Mouse (Mus musculus) CH12.LX (cell line): ENCODE results near the gene Fam240a.

Experiments used
- CTCF ChIP-seq, 2 experiments: IDR thresholded peaks in 1 of 2; conservative IDR thresholded peaks in 1 of 2; 2 replicates each; pipeline ENCODE4 v1.5.1; 2011 to 2012; ENCODE audit warnings: low read depth in 2 of 2, low read length in 2 of 2, improper control_type of control experiment in 1 of 2, inconsistent platforms in 1 of 2, mild to moderate bottlenecking in 1 of 2, moderate library complexity in 1 of 2
- EP300 ChIP-seq: IDR thresholded peaks from 2 replicates; pipeline ENCODE4 v1.6.1; 2011; ENCODE audit warnings: low read length, improper control_type of control experiment
- GABPA ChIP-seq: IDR thresholded peaks from 2 replicates; pipeline ENCODE4 v1.6.1; 2012; ENCODE audit warnings: low read depth, low read length, improper control_type of control experiment, inconsistent platforms; ENCODE audit not compliant: insufficient replicate concordance
- MAZ ChIP-seq: IDR thresholded peaks from 2 replicates; pipeline ENCODE4 v1.6.1; 2012; ENCODE audit warnings: low read depth, mild to moderate bottlenecking, inconsistent platforms, low read length, improper control_type of control experiment, moderate library complexity
- NELFE ChIP-seq: IDR thresholded peaks from 2 replicates; pipeline ENCODE4 v1.6.1; 2011; ENCODE audit warnings: low read depth, low read length, improper control_type of control experiment
- POLR2A ChIP-seq: IDR thresholded peaks from 2 replicates; pipeline ENCODE4 v1.6.1; 2011; ENCODE audit warnings: low read depth, mild to moderate bottlenecking, improper control_type of control experiment, low read length
- SIN3A ChIP-seq: IDR thresholded peaks from 2 replicates; pipeline ENCODE4 v1.6.1; 2012; ENCODE audit warnings: low read length, improper control_type of control experiment, inconsistent platforms
- TBP ChIP-seq: conservative IDR thresholded peaks from 2 replicates; pipeline ENCODE4 v1.6.1; 2011; ENCODE audit warnings: low read depth, low read length, improper control_type of control experiment
- UBTF ChIP-seq: IDR thresholded peaks from 2 replicates; pipeline ENCODE4 v1.6.1; 2012; ENCODE audit warnings: low read depth, mild to moderate bottlenecking, inconsistent platforms, low read length, improper control_type of control experiment, moderate library complexity
- ZMIZ1 ChIP-seq: IDR thresholded peaks from 2 replicates; pipeline ENCODE4 v1.6.1; 2012; ENCODE audit warnings: low read depth, mild to moderate bottlenecking, inconsistent platforms, low read length, improper control_type of control experiment

- TF ChIP-seq EP300 (no peak), GABPA (no peak), SIN3A (no peak), POLR2A (no peak), MAZ (no peak), CTCF (conservative IDR thresholded peaks at IDR 0.05 in 1 of 2, IDR thresholded peaks at IDR 0.05 in 1 of 2; ENCODE audit: low read depth in 2 of 2, low read length in 2 of 2) (no peak), UBTF (no peak), ZMIZ1 (no peak), TBP (no peak), NELFE (no peak)
Measured at GRCm38 (mm10) chr9:110892552-110892951, 24.1 kb downstream of the Fam240a start.
